Mouse (Mus musculus) thymus, adult 2 months (tissue): ENCODE measurements around the gene Fndc3b.

Experiments used
- CTCF ChIP-seq: fragments of 200-500 bp; IDR thresholded peaks from 2 replicates; pipeline ENCODE4 v1.5.1; 2012; ENCODE audit warnings: mild to moderate bottlenecking, control low read depth, low read length, moderate library complexity, borderline replicate concordance; ENCODE audit not compliant: control insufficient read depth, poor library complexity, insufficient read depth; ENCODE audit errors: extremely low read depth
- POLR2A ChIP-seq: fragments of 200-500 bp; IDR thresholded peaks from 2 replicates; pipeline ENCODE4 v1.6.1; 2012; ENCODE audit warnings: mild to moderate bottlenecking, low read length, control low read depth, moderate library complexity; ENCODE audit not compliant: control insufficient read depth, poor library complexity, insufficient read depth; ENCODE audit errors: extremely low read depth

DNA sequence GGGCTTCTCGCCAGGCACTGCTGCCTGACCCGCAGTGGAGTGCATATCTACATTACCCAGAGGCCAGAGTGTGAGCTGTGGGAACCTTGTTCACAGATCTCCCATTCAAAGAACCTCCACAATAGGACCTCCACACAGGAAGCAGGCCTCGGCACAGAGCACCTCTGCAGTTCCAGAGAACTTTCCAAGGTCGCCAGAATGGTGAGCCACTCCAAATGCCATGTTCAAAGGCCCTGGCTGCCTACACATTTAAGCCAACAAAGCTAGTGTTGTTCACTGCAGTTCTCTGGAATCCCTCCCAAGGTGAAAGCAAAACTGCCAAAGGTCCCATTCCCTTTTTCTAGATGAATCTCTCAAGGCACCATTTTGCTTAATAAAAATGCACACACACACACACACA, 55.4 kb downstream of the Fndc3b start:
- TF ChIP-seq CTCF (no peak), POLR2A (no peak)
